Mouse (Mus musculus) layer of hippocampus, adult 6 months (tissue): ENCODE results near the gene Rnaset2b. TPM values are rescaled to one million over a fixed set of nuclear protein-coding genes. Genes with fewer than 3 reads are reported as not detected.

Source experiments
- long read RNA-seq, 2 experiments: library from polyadenylated mRNA; unstranded; transcript quantifications; one replicate each; pipeline ENCODE4 v2.0.0; 2019 to 2020
- polyA plus RNA-seq: library from polyadenylated mRNA; unstranded; fragments of <200 nt; fragmentation: Nextera tagmentation; gene quantifications from 2 replicates; pipeline ENCODE4 v1.2.3, GENCODE M21; 2021

Rnaset2b gene
- 91.6 and 121 TPM in 2 replicates for polyA plus RNA-seq
- long read RNA-seq, experiment 1, transcript Rnaset2b-201 (9 exons, 1,783 nt), result major isoform, 48 of 55 reads
- long read RNA-seq, experiment 1, partial matches to known transcripts, result 7 of 55 reads
- long read RNA-seq, experiment 1, other reads (novel, unspliced or antisense), result 0 of 55 reads
- long read RNA-seq, experiment 2, transcript Rnaset2b-201 (9 exons, 1,783 nt), result major isoform, 21 of 25 reads
- long read RNA-seq, experiment 2, partial matches to known transcripts, result 2 of 25 reads
- long read RNA-seq, experiment 2, other reads (novel, unspliced or antisense), result 0 of 25 reads

GRCm38 (mm10) chr17:6970334-6970733 is at the start of gene Rnaset2b:
Gene Rnaset2b (plus strand): TSS chr17:6970634.

GRCm38 (mm10) chr17:6947984-6948768 is 22.3 kb upstream of the Rnaset2b start, which contains the start of gene Rsph3b:
Gene Rsph3b (minus strand): TSS chr17:6948682.

GRCm38 (mm10) chr17:6960776-6961175 is 9.7 kb upstream of the Rnaset2b start, which contains the start of gene Tagap1:
Gene Tagap1 (minus strand): TSS chr17:6961156.

GRCm38 (mm10) chr17:6978287-6979248 is 8.1 kb downstream of the Rnaset2b start, which contains the start of gene Gm49721:
Gene Gm49721 (plus strand): TSS chr17:6978904.

GRCm38 (mm10) chr17:7025257-7025656 is 54.8 kb downstream of the Rnaset2b start, which contains the start of gene Gm1604a:
Gene Gm1604a (plus strand): TSS chr17:7025568.

Other genes with a start within 250 kb of the Rnaset2b start
- gene Ezr, start 187.8 kb upstream of the Rnaset2b start, polyA plus RNA-seq, result 21.9 and 30.3 TPM in 2 replicates
- 49.5 and 51.0 TPM in 2 replicates for gene Rsph3b, start 22.0 kb upstream of the Rnaset2b start, polyA plus RNA-seq
- 47.0 and 68.6 TPM in 2 replicates for gene Tagap1, start 9.5 kb upstream of the Rnaset2b start, polyA plus RNA-seq
- gene Gm49721, start 8.3 kb downstream of the Rnaset2b start, polyA plus RNA-seq, result 0.50 and 0.78 TPM in 2 replicates
- gene Gm1604a, start 54.9 kb downstream of the Rnaset2b start, polyA plus RNA-seq, result not detected in 2 replicates
- 12.7 and 12.9 TPM in 2 replicates for gene Rps6ka2, start 199.5 kb downstream of the Rnaset2b start, polyA plus RNA-seq